Mouse (Mus musculus) liver, embryonic 14.5 days (tissue): ENCODE data around the gene Ptpn11. TPM values are rescaled to one million over a fixed set of nuclear protein-coding genes. Genes with fewer than 3 reads are reported as not detected.

Experiments
- ATAC-seq: fragments of 200-750 bp; cut with Nextera tagmentation; 2 replicates; pipeline ENCODE4 v1.8.0; 2017; ENCODE audit warnings: moderate number of reproducible peaks, mild to moderate bottlenecking, moderate library complexity; ENCODE audit not compliant: insufficient read depth
- DNase-seq, 3 experiments: peaks; one replicate each; pipeline ENCODE4 v3.0.0-alpha.2; 2012 to 2013; ENCODE audit warnings: low read depth in 3 of 3, low spot score in 3 of 3
- H3K27ac ChIP-seq: fragments of 300-500 bp; sonication (generic); 2 replicates; pipeline ENCODE4 v1.5.1; 2014; ENCODE audit warnings: moderate library complexity, mild to moderate bottlenecking, control low read depth, inconsistent platforms
- H3K27me3 ChIP-seq: fragments of 300-500 bp; sonication (generic); 2 replicates; pipeline ENCODE4 v1.6.1; 2014; ENCODE audit warnings: mild to moderate bottlenecking, low read length, moderate library complexity; ENCODE audit not compliant: control insufficient read depth, insufficient read depth
- H3K36me3 ChIP-seq: fragments of 300-500 bp; sonication (generic); replicated peaks from 2 replicates; pipeline ENCODE4 v1.6.1; 2014; ENCODE audit warnings: low read depth; ENCODE audit not compliant: control insufficient read depth, insufficient read depth
- H3K4me1 ChIP-seq, 2 experiments: fragments of 200-500 bp in 1 of 2; fragments of 300-500 bp in 1 of 2; sonication (generic) in 1 of 2; replicated peaks; 2 replicates each; pipeline ENCODE4 v1.6.1; 2012 to 2014; ENCODE audit warnings: antibody characterized with exemption in 1 of 2, inconsistent platforms in 1 of 2, low read length in 1 of 2; ENCODE audit not compliant: control insufficient read depth in 2 of 2, insufficient read depth in 2 of 2
- H3K4me2 ChIP-seq: fragments of 300-500 bp; sonication (generic); 2 replicates; pipeline ENCODE4 v1.6.1; 2014; ENCODE audit warnings: low read depth, mild to moderate bottlenecking, control low read depth, moderate library complexity
- H3K4me3 ChIP-seq, 2 experiments: fragments of 200-500 bp in 1 of 2; fragments of 300-500 bp in 1 of 2; sonication (generic) in 1 of 2; 2 replicates each; pipeline ENCODE4 v1.5.1; 2012 to 2014; ENCODE audit warnings: low read depth in 2 of 2, low read length in 2 of 2, mild to moderate bottlenecking in 2 of 2, control low read depth in 1 of 2, inconsistent platforms in 1 of 2, moderate library complexity in 1 of 2; ENCODE audit not compliant: insufficient read depth in 1 of 2
- H3K9ac ChIP-seq: fragments of 300-500 bp; sonication (generic); replicated peaks from 2 replicates; pipeline ENCODE4 v1.6.1; 2014; ENCODE audit warnings: mild to moderate bottlenecking, control low read depth, moderate library complexity
- H3K9me3 ChIP-seq: fragments of 300-500 bp; sonication (generic); 2 replicates; pipeline ENCODE4 v1.6.1; 2016; ENCODE audit warnings: low read length, mixed read lengths; ENCODE audit not compliant: control insufficient read depth
- CTCF ChIP-seq: IDR thresholded peaks from 2 replicates; pipeline ENCODE4 v1.5.1; 2016; ENCODE audit warnings: antibody characterized with exemption, low read depth, control low read depth
- EP300 ChIP-seq: IDR thresholded peaks from 2 replicates; pipeline ENCODE4 v1.6.1; 2016; ENCODE audit warnings: antibody characterized with exemption, low read depth
- WGBS: fragments of 180-500 bp; shearing (Covaris S2); extraction: QIAGEN DNeasy Blood & Tissue Kit; methylation state at CpG from one replicate; pipeline ENCODE4 v1.1.7; 2014; ENCODE audit not compliant: insufficient replicate concordance; 5-methylcytosine and 5-hydroxymethylcytosine counted together
- polyA plus RNA-seq, 2 experiments: library from polyadenylated mRNA; depleted of rRNA in 1 of 2; stranded (reverse) in 1 of 2; unstranded in 1 of 2; fragments of >200 nt; fragmentation: Nextera tagmentation in 1 of 2; extraction: Ambion mirVana in 1 of 2; gene quantifications; 2 replicates each; pipeline versions ENCODE4 v1.2.1 to v1.2.3; 2012 to 2014

Ptpn11 gene
- polyA plus RNA-seq, 2 experiments, result 10.0 to 13.7 TPM

DNA sequence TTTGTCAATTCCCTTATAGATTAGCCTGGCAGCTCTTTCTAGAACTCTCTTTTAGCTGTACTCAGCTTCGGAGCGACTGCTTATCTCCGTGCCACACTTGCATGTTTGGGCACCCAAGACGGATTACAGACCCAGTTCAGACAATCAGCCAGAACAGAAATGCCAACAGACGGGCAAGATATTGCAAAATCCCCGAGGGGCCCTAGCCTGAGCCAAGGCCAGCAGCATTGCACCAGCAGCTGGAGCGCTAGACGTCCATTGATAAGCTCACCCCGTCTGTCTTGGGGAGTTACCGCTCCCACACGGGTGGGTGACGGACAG is 24.9 kb upstream of the Ptpn11 start:
- H3K4me3 ChIP-seq, result peak overlapping the region; percentile 20 to 23
- TF ChIP-seq EP300 (peak; percentile 99), CTCF (peak; percentile 18; the same call in 1 of the 2 replicates)
- H3K4me1 ChIP-seq, result peaks cover 37 to 41% of the 10 kb centered on the region in 2 experiments
- peak overlapping the region; percentile 66 for H3K9ac ChIP-seq
- ATAC-seq (peak; percentile 87), DNase-seq (peak in 2 of 3 experiments; percentile 97)
- H3K9me3 ChIP-seq, result no peaks in the 10 kb centered on the region
- peak overlapping the region; percentile 68 for H3K4me2 ChIP-seq
- 8% methylated on average over 12 of the region's 12 CpGs for WGBS
- H3K27me3 ChIP-seq, result no peaks in the 10 kb centered on the region
- peak overlapping the region; percentile 100 for H3K27ac ChIP-seq
- peaks cover 15% of the 10 kb centered on the region for H3K36me3 ChIP-seq

GRCm38 (mm10) chr5:121215380-121216125 is 24.4 kb upstream of the Ptpn11 start:
- Histone ChIP-seq H3K4me1 (peaks cover 37 to 41% of the 10 kb centered on the region in 2 experiments), H3K4me2 (peak overlapping the region; percentile 68), H3K27ac (peak overlapping the region; percentile 100), H3K27me3 (no peaks in the 10 kb centered on the region), H3K9ac (peak overlapping the region; percentile 64), H3K9me3 (no peaks in the 10 kb centered on the region), H3K36me3 (peaks cover 19% of the 10 kb centered on the region), H3K4me3 (peak overlapping the region; percentile 14 to 23; a peak in 1 of 4 replicates)
- 12% methylated on average over 13 of the region's 13 CpGs for WGBS
- ATAC-seq (peak; percentile 75), DNase-seq (peak; percentile 65 to 96 (median 68))
- peak; percentile 98 for TF ChIP-seq CTCF
- peak; percentile 42 for TF ChIP-seq EP300

DNA sequence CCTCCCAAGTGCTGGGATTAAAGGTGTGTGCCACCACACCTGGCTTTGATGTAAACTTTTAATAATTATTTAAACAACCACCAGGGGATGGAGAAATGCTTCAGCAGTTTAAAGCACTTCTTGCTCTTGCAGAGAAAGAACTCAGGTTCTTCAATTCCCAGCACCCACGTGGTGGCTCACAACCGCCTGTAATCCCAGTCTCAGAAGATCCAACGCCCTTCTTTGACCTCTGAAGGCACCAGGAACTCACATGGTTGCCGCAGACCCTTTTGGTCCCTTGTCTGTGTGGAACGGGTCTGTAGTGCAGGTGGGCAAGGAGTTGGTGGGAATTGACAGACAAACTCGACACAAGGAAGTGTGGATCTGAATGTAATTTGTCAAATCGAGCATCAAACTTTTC is 23.5 kb upstream of the Ptpn11 start:
- 46% methylated on average over 7 of the region's 7 CpGs for WGBS
- no peak for TF ChIP-seq EP300
- Histone ChIP-seq H3K4me2 (no peak overlapping the region; the same call in 1 of the 2 replicates), H3K9ac (no peak overlapping the region), H3K27ac (peak overlapping the region; percentile 100), H3K9me3 (no peaks in the 10 kb centered on the region), H3K27me3 (no peaks in the 10 kb centered on the region), H3K36me3 (peaks cover 27% of the 10 kb centered on the region), H3K4me3 (no peak overlapping the region), H3K4me1 (peaks cover 36 to 39% of the 10 kb centered on the region in 2 experiments)
- no peak for ATAC-seq
- no peak for DNase-seq

GRCm38 (mm10) chr5:121212108-121212507 is 20.9 kb upstream of the Ptpn11 start:
- Histone ChIP-seq H3K9ac (no peak overlapping the region), H3K4me2 (no peak overlapping the region), H3K4me1 (peaks cover 18 to 25% of the 10 kb centered on the region in 2 experiments), H3K4me3 (no peak overlapping the region), H3K27ac (no peak overlapping the region), H3K27me3 (no peaks in the 10 kb centered on the region), H3K9me3 (no peaks in the 10 kb centered on the region), H3K36me3 (peaks cover 53% of the 10 kb centered on the region)
- DNase-seq (no peak), ATAC-seq (no peak)
- TF ChIP-seq CTCF, result no peak
- no peak for TF ChIP-seq EP300
- WGBS, result 83% methylated on average over 6 of the region's 6 CpGs

DNA sequence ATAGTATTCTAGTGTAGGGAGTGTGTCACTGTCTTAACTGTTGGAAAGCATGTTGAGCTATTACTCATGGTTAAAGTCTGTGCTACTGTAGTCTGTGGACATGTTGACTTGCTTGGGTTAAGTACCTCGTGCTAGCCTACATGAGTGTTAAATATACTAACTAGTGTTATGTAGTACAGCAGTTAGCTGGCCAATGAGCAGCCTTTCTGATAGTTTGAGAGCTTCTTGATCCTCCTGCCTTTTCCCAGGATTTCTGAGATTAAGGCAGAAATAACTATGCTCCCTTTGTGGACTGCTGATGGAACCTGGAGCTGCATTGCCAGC is 19.4 kb upstream of the Ptpn11 start:
- ATAC-seq (no peak), DNase-seq (no peak)
- no peak overlapping the region for H3K4me2 ChIP-seq
- H3K27ac ChIP-seq, result no peak overlapping the region
- H3K9ac ChIP-seq, result no peak overlapping the region
- H3K4me1 ChIP-seq, result peaks cover 16 to 25% of the 10 kb centered on the region in 2 experiments
- H3K36me3 ChIP-seq, result peaks cover 69% of the 10 kb centered on the region
- no peak overlapping the region for H3K4me3 ChIP-seq
- TF ChIP-seq CTCF, result no peak
- TF ChIP-seq EP300, result no peak
- no peaks in the 10 kb centered on the region for H3K9me3 ChIP-seq
- 68% methylated on average over 1 of the region's 1 CpGs for WGBS
- no peaks in the 10 kb centered on the region for H3K27me3 ChIP-seq
